9 mouse cellular contexts compared by ENCODE assay signal in the genomic region with DNA sequence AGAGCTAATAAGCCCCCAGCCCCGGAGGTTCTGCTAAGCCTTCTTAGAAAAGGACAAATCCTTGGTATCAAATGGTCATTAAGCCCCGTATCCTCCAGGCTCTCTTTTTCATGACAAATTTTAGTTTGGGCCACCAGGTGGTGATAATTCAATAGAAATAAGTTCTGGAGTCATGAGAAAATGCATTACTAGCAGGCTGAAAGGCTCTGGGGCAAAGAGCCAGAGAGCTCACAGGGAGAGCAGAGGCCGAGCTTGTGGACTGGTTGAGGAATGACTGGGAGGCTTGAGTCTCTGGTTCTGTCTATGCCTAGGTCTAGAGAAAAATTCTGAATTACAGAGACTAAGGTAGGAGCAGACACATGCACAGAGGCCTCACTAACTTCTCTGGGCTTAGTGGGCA.
DNase-seq lines count a peak whose midpoint lies in the region; TF ChIP-seq lines count a peak whose summit lies in the region.
"Had no signal": no experiment of that assay in that cellular context is flagged by ENCODE, and none has a peak within 500 bp of the region (broad histone marks: within the 10 kb centered on the region; RNA-seq: fewer than 3 reads in every experiment).

No protein-coding gene starts in this region.

- DNase-seq in heart, adult 2 months = no peak
- DNase-seq in heart, adult 8-10 months (ENCODE audit: low spot score) = no peak
- peak; percentile 64 for DNase-seq in NIH3T3 (ENCODE audit: low read depth)
- DNase-seq in cerebellum, adult 2 months = peak; percentile 49 to 71
- peak; percentile 56 for DNase-seq in layer of hippocampus, adult 9-11 months
- peak; percentile 52 for DNase-seq in right cerebral cortex, postnatal 14 days
- no peak for DNase-seq in thymus, postnatal 4 days
- DNase-seq in thymus, adult 18-20 months = no peak

- H3K27ac ChIP-seq in heart, adult 2 months = no peak overlapping the region
- H3K27ac ChIP-seq in cerebellum, adult 2 months (ENCODE audit: insufficient read depth, low read length) = no peak overlapping the region

- H3K9ac ChIP-seq in heart, adult 2 months (ENCODE audit: low read depth, low read length) = no peak overlapping the region

- H3K4me3 ChIP-seq in heart, adult 2 months = no peak overlapping the region
- no peak overlapping the region for H3K4me3 ChIP-seq in cerebellum, adult 2 months (replicated peaks; ENCODE audit: insufficient read depth, low read depth, low read length)
- H3K4me3 ChIP-seq: erythroblast, embryonic 14.5 days had no signal

- intact Hi-C loops in heart, adult 2 months (cut with DNase I) = loop anchor here (10.0 kb wide), 2 partner anchors 329 to 499 kb away; no protein-coding TSS in a partner anchor

- no peak for TF ChIP-seq POLR2A in heart, adult 2 months (IDR thresholded peaks at IDR 0.05; ENCODE audit: insufficient read depth, low read depth, low read length)
- no peak for TF ChIP-seq POLR2A in cerebellum, adult 2 months (IDR thresholded peaks at IDR 0.05; ENCODE audit: borderline replicate concordance, insufficient read depth, low read length)

- TF ChIP-seq EP300 in heart, adult 2 months (IDR thresholded peaks at IDR 0.05; ENCODE audit: insufficient read depth, low read depth, low read length) = no peak

- 16% methylated on average over 3 of the region's 3 CpGs for WGBS in heart, adult 2 months
- WGBS in cerebellum, adult 2 months = 28% methylated on average over 3 of the region's 3 CpGs

- no peaks in the 10 kb centered on the region for H3K36me3 ChIP-seq in heart, adult 2 months (ENCODE audit: control insufficient read depth, insufficient read depth, low read length)

- no peaks in the 10 kb centered on the region for H3K27me3 ChIP-seq in heart, adult 2 months (ENCODE audit: control insufficient read depth, insufficient read depth, low read length)
- H3K27me3 ChIP-seq in cerebellum, adult 2 months (ENCODE audit: control insufficient read depth, insufficient read depth, low read length) = no peaks in the 10 kb centered on the region

- no peaks in the 10 kb centered on the region for H3K4me1 ChIP-seq in heart, adult 2 months (ENCODE audit: control insufficient read depth, insufficient read depth, low read length)
- H3K4me1 ChIP-seq in cerebellum, adult 2 months (ENCODE audit: control insufficient read depth, insufficient read depth, low read length) = no peaks in the 10 kb centered on the region

- peak; percentile 49 for TF ChIP-seq CTCF in heart, adult 2 months (IDR thresholded peaks at IDR 0.05)
- peak; percentile 43; the same call in 1 of the 2 replicates for TF ChIP-seq CTCF in cerebellum, adult 2 months (IDR thresholded peaks at IDR 0.05; ENCODE audit: borderline replicate concordance, insufficient read depth, low read depth, low read length)

- no peaks in the 10 kb centered on the region for H3K79me2 ChIP-seq in heart, adult 2 months (replicated peaks; ENCODE audit: control insufficient read depth, insufficient read depth, low read length)

Comparison
In these comparisons a context has a peak if more than half of its experiments do, and no peak if none do; other contexts are left out.
1. DNase-seq: peak in NIH3T3 (single experiment), cerebellum, adult 2 months (2 of 2), layer of hippocampus, adult 9-11 months (single experiment) and right cerebral cortex, postnatal 14 days (single experiment); none in heart, adult 2 months (0 of 2), heart, adult 8-10 months (single experiment), thymus, postnatal 4 days (single experiment) and thymus, adult 18-20 months (0 of 2).